Mouse (Mus musculus) monocyte, adult 5-6 weeks (primary cell): Measurements from ENCODE around the gene Ammecr1. TPM values are rescaled to one million over a fixed set of nuclear protein-coding genes. Genes with fewer than 3 reads are reported as not detected.

ENCODE experiments used
- ATAC-seq: fragments of 153-309, 156-312 bp; replicated peaks from 2 replicates; pipeline ENCODE4 v1.8.0; 2017; ENCODE audit warnings: mild to moderate bottlenecking; ENCODE audit not compliant: low TSS enrichment, insufficient number of reproducible peaks, severe bottlenecking, poor library complexity, low FRiP score
- total RNA-seq: library from RNA; stranded (forward); fragments of 200-1000, 200-491, 200-594 nt; gene quantifications from 3 replicates; pipeline ENCODE4 v1.2.3, GENCODE M21; 2017

Gene Ammecr1
- total RNA-seq, 1 experiment from 2014 or later, result 3.1 TPM

DNA sequence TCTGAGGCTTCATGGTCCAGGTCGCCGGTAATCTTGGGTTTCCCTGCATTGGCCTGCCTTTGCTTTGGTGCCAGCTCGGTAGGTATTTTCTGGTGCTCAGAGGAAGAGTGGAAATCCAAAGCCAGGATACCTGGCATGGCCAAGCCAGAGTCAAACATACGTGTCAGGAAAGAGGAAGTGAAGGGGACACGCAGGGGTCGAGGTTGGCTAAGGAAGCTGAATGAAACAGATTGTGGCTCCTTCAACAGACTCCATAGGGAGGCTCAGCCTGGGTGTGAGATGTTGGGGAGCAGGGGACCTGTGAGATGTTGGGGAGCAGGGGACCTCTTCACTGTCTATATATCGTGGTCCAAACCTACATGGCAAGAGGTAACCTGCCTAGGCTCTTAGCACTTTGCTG, 130.1 kb downstream of the Ammecr1 start:
- no peak for ATAC-seq

DNA sequence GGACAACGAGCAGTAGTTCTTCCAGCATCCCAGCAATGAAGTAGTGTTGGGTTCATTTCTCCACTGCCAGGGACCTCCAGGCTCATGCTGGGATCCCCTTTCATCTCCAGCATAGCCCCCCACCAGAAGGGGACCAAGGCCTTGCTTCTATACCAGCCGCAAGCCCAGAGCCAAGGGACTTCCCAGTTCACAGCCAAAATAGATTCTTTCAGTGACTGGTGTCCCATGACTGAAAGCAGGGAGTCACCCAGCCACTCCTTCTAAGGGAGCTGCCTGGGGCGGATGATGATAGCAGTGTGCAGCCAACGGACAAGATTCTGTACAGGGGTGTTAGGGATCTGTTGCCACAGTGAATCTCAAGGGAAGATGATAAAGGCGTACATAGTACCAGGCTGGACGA, 131.7 kb downstream of the Ammecr1 start:
- ATAC-seq, result no peak

DNA sequence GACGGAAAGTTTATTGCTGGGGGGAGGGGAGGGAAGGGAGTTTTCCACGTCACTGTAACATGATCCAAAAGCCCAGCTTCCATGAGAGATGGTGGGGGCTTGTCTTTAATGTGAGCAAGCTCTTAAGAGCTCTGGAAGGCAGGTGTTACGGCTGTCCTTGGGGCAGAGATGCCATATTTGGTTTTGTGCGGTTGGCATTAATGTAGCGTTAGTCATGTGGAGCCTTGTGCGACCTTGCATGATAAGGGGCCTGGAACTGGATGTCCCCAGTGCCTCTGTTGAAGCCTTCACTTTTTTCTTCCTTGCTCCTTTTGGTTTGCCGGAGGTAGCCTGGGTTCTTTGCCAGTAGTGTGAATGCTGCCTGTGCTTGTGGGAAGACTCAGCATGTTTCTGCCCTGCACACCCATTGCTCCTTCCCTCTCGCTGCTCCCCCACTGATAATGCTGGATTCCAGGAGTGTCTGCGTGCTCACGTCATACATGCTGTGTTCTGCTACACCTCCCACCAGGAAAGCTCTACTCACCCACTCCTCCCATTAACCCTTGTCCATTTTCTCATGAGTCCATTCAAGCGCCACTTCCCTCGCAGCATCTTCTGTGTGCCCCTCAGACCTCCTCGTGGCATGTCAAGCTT, 133.2 kb downstream of the Ammecr1 start:
- no peak for ATAC-seq

DNA sequence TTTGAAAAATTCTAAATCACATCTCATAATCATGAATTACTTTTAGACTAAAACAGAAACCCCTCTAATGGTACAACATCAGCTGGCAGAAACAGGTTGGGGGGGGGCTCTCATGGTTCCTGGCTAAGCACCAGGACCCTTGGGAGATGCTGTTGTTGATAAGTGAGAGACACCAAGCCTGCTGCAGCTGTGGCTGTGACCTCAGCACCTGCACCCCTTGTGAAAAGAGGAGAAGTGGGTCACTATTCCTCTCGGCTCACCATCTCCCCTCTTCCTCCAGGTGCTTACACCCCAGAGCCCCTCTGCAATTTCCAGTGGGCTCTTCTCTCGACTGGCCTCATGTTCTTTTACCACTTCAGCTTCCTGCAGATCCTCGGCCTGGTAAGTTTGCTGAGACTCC, 134.3 kb downstream of the Ammecr1 start:
- ATAC-seq, result no peak

DNA sequence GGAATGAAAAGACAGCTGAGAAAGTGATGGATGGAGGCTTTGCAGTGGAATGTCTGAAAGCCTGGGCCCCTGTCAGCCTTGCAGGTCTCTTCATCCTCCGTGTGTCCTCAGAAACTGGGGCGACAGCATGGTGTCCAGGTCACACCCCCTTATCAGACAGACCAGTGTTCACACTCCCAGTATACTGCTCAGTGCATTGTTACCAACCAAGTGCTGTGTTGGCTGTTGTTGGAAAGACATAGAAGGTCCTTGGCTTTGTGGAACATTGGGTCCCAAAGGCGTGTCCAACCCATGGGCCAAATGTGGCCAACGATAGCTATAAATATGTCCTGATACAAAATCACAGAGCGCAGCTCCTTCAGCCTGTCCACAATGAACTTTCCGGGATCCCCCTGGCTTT, 136.0 kb downstream of the Ammecr1 start:
- no peak for ATAC-seq

DNA sequence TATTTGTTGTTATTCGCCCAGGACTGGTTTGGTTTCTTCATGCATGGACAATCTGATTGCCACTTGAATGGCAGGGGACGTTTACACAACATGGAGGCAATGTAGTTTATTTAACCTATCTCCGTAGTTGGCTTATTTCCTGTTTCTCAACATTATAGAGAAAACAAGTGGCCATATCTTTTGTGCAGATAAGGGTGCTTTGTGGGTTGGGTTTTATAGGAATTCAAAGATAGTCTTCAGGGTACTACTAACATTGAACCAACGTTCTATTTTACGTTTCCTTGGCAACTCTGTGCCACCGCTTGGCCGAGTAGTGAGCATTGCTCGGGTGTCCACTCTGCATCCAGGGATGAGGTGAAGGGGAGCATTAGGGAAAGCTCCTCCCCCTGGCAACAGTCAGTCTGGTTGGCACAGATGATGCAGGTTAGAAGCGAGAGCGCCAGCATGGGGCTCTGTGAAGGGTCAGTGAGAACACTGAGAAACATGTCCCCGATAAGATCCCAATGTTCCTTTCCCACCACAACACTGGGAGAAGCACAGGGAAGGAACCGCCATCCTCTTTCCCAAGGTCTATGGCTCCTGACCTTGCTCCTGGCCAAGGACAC, 136.6 kb downstream of the Ammecr1 start:
- ATAC-seq, result no peak

DNA sequence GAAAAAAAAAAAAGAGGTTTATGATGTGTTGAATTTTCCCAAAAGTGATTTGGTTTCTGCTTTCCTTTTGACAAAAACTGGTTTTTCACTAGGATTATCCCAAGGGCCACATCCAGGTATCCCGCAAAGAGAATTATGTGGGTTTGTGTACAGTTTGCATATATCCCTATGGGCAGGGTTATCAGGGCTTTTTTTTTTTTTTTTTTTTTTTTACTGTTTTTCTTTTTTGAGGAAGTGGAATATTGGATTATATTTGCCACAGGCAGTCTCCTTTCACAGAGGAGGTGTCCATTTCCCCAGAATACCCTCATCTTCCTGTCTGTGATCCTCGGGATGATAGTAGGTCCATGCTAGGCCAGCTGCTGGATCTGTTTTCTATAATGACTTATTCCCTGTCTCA, 137.3 kb downstream of the Ammecr1 start:
- no peak for ATAC-seq

DNA sequence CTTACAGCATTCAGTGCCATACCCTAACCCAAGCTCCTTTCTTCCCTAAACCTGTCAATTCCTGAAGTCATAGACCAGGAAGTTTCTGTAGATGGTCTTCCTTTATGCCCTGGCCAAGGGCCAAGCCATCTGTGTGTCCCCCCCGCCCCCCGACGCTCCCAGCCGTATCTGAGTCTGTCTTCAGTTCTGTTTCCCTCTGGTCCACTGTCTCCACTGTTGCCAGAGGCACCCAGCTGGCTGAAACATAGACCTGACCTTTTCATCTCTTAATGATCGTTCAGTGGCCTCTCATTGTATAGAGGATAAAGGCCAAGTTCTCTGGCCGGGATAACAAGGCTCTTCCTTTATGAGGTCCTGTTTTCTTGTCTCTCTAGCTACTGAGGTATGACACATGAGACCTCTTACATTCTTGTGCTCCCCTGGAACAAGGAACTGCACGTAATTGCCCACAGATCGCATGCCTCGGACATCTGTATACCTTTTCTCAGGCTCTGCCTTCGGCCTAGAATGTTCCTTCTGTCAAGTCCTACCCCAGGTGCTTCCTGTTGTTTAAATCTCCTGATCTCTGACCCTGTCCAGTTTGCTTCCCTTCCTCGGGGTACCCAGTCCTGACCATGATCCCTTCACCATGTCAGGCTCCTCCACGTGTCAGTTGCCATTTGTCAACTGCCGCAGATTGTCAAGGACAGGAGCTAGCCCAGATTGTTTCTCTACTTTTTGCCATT, 138.2 kb downstream of the Ammecr1 start:
- no peak for ATAC-seq

DNA sequence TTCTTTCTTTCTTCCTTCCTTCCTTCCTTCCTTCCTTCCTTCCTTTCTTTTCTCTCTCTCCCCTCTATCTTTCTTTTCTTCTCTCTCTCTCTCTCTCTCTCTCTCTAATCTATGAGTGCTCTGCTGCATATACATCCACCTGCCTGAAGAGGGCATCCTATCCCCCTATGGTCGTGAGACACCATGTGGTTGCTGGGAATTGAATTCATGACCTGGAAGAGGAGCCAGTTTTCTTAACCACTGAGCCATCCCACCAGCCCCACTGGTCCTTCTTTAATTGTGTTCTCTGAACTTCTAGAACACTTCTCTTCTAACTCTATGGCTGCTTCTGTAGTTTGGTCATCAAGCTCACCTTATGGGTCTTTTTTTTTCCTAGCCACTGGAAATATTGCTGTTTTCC, 138.9 kb downstream of the Ammecr1 start:
- no peak for ATAC-seq

DNA sequence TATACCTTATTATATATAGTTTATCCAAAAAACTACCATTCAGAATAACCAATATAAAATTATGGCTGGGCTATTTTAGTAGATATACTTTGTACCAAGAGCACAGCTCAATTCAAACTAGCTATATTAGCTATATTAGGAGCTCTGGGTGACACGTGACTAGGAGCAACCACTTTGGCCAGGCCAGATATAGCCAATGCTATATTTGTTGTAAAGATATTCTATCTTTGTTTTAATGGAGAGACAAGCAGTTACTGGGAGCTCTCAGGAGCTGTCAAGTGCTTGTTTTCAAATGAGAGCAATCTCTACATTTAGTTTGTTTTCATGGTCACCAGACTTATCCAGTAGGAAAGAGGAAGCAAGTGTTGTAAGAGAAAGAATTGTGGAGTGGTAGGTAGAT, 141.2 kb downstream of the Ammecr1 start:
- ATAC-seq, result no peak

DNA sequence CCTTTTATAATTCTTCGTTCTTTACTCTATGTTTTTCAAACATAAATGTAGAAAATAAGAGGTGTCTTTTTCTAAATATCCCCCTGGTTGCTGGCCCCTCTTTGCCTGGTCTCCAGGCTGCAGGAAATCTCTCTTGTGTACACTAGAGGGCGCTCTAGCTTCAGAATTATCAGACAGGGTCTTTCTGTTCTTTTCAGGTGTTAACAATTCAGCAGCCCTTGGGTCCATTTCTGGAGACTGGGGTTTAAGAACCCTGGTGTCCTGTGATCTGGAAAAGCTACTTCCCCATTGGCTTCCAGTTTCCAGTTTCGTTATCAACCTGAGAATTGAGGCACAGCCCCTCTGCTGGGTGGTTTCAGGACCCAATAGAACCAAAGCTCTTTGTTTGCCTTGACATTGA, 144.7 kb downstream of the Ammecr1 start:
- no peak for ATAC-seq

DNA sequence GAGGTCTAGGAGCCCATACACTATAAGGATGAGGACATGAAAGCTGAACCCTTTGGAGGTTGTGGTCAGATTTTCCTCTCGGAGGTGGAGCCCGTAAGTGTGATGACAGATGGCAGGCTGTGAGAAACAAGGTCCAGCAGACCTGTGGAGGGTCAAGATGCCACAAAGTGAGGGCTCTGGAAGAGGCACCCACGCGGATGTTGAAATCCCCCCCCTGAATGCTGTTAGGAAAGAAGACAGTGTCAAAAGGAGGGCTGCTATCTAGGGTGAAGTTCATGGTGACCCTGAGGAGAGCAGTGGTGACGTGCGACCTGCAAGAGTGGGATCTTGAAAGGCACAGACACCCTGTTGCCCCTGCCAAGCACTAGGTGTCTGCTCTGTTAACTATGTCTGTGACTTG, 145.3 kb downstream of the Ammecr1 start:
- no peak for ATAC-seq

DNA sequence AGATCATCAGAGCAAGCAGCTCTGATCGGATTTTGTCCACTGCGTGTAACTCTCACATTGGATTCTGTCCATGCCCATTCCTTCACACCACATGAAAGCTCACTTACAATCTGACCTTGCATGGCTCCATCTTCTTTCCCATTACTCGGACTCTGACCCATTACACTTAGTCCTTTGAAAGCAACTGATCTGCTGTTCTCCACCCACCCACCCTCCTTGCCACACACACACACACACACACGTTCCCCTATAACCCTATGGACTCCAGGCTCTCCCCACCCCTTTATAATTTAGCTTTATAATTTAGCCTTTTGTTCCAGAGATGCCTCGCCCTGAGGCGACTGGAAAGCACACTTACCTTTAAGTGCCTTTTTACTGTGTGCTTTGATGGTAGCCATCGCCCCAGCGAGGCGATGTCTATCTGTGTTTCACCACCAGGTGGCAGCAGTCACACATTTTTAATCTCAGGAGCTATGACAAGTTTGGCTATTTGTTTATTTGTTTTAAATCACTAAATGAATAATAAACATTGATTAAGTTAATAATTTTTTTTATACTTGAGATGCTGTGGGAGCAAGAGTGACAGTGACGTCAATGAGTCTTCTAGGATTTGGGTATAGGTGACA, 148.4 kb downstream of the Ammecr1 start:
- ATAC-seq, result no peak

DNA sequence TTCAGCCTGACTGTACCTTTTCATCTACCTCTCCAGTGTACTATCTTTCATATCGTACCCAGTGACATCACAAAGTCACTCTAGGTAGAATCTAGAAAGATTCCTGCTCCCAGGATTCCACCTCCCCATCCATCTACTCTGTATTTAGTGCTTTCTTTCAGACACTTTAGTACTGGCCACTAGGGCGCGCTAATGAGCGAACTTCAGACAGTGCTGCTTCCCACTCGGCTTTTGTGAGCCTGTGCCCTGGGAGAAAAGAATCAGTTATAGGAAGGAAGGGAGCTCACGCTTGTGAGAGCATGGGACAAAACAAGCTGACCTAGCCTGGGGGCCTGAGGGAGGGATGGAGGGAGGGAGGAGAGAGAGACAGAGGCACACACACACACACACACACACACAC, 153.4 kb downstream of the Ammecr1 start:
- ATAC-seq, result no peak

DNA sequence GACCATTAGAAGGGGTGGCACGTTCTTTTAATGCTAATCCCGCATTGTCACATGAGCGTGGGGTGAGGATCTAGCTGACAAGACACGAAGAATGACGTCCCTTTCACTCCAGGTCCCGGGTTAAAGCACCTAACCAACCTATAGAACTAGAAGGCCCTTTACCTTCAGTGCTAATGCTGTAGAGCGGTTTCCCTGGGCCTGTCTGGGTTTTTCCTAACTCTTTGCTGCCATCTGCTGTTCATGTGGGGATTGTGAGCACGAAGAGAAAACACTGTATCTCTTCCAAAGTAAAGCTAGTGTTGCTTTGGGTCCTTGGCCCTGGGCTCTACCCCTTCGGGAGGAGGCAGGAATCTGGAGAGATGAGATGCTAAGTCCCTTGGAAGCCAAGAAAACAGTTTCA, 158.1 kb downstream of the Ammecr1 start:
- no peak for ATAC-seq

DNA sequence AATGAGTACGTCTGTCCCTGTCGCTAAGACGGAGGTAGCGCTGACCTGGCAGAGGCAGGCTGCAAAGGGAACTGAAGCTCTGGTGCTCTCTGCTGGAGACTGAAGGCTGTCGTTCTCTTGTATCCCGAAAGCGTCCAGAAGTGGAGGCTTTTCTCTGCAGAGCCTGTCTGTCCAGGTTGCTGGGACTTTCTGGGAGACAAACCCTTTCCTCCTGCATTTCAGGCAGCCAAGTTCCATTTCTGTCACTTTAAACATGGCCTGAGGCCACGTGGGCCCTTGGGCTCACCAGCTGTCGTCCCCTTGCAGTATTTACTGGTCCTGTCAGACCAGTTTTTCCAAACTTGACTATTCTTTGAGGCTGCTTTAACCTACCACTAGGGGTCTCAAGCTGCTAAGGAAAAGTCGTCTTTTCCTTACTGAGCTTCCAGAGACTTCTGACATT, 159.9 kb downstream of the Ammecr1 start:
- ATAC-seq, result no peak

DNA sequence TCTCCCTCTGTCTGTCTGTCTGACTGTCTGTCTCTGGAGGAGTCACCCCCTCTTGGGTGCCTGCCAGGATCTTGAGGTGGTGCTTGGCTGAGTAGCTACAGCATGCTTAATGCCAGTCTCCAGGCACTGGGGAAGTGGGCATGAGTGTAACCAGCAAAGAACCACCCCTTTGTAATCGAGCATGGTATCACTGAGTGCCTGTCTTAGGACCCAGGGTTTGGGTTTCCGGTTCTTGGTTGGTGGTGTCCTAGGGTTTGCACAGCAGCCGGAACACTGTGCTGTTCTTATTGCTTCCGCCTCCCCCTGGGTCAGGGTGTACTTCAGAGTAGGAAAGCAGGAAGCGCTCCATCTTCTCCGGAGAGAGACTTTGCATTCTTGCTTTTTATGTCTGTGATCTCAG, 160.4 kb downstream of the Ammecr1 start:
- ATAC-seq, result no peak

DNA sequence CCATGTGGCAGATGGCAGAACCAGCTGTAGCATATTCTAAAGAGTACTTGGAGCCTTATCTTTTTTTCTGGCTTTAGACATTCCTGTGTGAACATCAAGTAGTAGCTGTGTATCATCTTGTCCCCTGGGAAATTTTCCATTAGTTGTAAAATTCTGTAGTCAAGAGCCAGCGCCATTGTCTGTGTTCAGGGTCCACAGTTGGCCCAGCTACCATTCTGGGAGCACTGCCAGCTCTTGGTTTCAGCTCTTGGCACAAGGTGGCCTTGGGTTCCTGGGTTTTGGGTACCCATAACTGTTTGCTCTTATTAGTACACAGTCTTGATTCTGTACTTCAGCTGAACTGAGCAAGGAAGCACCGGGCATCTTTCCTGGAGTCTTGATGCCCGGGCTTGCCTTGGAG, 161.9 kb downstream of the Ammecr1 start:
- no peak for ATAC-seq
